Mouse (Mus musculus): ENCODE results near the gene Cyp51. TPM values are rescaled to one million over a fixed set of nuclear protein-coding genes. Genes with fewer than 3 reads are reported as not detected.

The Cyp51 gene
- total RNA-seq, 4 experiments from 2014 or later: 2.4 to 3.9 (median 2.8) TPM

Other genes with a start within 250 kb of the Cyp51 start
- gene Mterf1a, start 210.8 kb downstream of the Cyp51 start, total RNA-seq (2022): 1 to 10 TPM; 1.2 to 2.5 (median 1.5) TPM
- 10 to 100 TPM; 47.7 to 55.0 (median 49.3) TPM for gene Akap9, start 176.7 kb downstream of the Cyp51 start, total RNA-seq (2022)
- 1 to 10 TPM in 3 of 4 experiments, under 1 TPM in 1; 0.97 to 1.4 (median 1.2) TPM for gene Mterf1b, start 87.6 kb upstream of the Cyp51 start, total RNA-seq (2022)